Mouse (Mus musculus) subcutaneous adipose tissue, adult 2 months (tissue): ENCODE measurements around the gene Brox. TPM values are rescaled to one million over a fixed set of nuclear protein-coding genes. Genes with fewer than 3 reads are reported as not detected.

ENCODE experiments used
- polyA plus RNA-seq: library from polyadenylated mRNA; depleted of rRNA; stranded (reverse); fragments of >200 nt; gene quantifications from 2 replicates; pipeline ENCODE4 v1.2.3, GENCODE M21; 2012; ENCODE audit warnings: low replicate concordance; rRNA removed

Gene Brox
- 21.6 and 23.1 TPM in 2 replicates for polyA plus RNA-seq

DNA sequence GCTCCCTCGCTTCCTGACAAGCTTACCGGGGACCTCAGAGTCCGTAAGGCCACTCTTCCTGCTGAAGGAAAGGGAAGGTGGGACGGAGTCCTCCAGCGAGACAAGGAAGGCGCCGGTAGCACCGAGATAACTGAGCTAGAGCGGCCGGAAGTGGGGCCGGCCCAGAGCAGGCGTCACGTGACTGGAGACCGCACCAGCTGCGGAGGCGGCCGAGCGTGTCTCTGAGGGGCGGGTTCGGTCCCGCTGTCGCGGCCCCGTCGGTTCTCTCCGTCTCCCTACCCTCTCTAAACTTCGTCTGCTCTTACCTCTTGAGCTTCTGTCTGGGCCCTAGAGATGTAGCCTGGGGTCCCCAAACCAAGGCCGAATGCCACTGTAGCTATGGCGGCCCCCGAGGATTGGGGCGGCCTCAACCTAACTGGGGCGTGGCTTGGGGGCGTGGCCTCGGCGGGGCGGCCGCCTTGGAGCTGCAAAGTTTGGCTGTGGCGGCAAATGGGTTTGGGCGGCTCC lies at the start of gene Brox:
TSS of gene Brox (minus strand) at position 393 of the 507 bp plus-strand sequence.

DNA sequence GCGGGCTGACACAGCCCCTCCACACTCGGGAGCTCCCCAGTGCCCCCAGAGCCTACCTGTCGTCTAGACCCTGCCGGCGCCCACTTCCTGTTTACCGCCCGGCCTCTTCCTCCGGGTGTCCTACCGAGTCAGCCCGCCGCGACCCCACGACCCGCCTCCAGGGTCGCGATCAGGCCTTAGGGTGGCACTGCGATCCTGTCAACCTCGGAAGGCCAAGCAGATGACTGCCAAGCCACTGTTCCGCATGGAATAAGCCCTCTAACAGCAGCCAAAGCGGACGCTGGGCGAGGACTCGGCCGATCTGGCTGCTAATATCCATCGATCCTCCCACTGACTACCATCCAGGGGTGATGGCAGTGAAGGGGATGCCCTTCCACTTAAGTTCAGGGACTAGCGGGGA lies 604 bp downstream of the Brox start, which contains the start of gene Aida:
TSS of gene Aida (plus strand) at position 126 of the 400 bp plus-strand sequence.

Other genes starting within 250 kb of the Brox start
- gene Disp1, start 75.7 kb downstream of the Brox start, polyA plus RNA-seq: 11.7 and 16.5 TPM in 2 replicates
- gene Aida, start 679 bp downstream of the Brox start, polyA plus RNA-seq: 35.6 and 37.6 TPM in 2 replicates
- 86.1 and 89.2 TPM in 2 replicates for gene Mia3, start 72.3 kb upstream of the Brox start, polyA plus RNA-seq
- gene Taf1a, start 91.7 kb upstream of the Brox start, polyA plus RNA-seq: 4.4 and 12.3 TPM in 2 replicates
- gene Hhipl2, start 120.9 kb upstream of the Brox start, polyA plus RNA-seq: 0.09 and 0.17 TPM in 2 replicates